Mouse (Mus musculus): ENCODE measurements around the gene Comt.

Gene Comt

GRCm38 (mm10) chr16:18426802-18427280 is at the start of gene Comt:
Gene Comt (minus strand): TSS chr16:18426852.
- no peak for DNase-seq

- DNase-seq = no peak
These were observed 47.4 kb upstream of the Comt start for GRCm38 (mm10) chr16:18474021-18474420.

GRCm38 (mm10) chr16:18472976-18473375 is 46.3 kb upstream of the Comt start:
- no peak for DNase-seq

- DNase-seq = no peak
These were observed 45.8 kb upstream of the Comt start for GRCm38 (mm10) chr16:18472416-18472815.

- DNase-seq = no peak
These were observed 45.3 kb upstream of the Comt start for GRCm38 (mm10) chr16:18471976-18472375.

- no peak for DNase-seq
These were observed 44.8 kb upstream of the Comt start for GRCm38 (mm10) chr16:18471381-18471955.

GRCm38 (mm10) chr16:18470829-18471228 is 44.2 kb upstream of the Comt start:
- no peak for DNase-seq

- no peak for DNase-seq
These were observed 37.6 kb upstream of the Comt start for GRCm38 (mm10) chr16:18464271-18464670.

GRCm38 (mm10) chr16:18462598-18462997 is 35.9 kb upstream of the Comt start:
- DNase-seq = no peak

GRCm38 (mm10) chr16:18462031-18462430 is 35.4 kb upstream of the Comt start:
- no peak for DNase-seq

- no peak for DNase-seq
These were observed 34.2 kb upstream of the Comt start for GRCm38 (mm10) chr16:18460826-18461225.

GRCm38 (mm10) chr16:18459955-18460370 is 33.3 kb upstream of the Comt start:
- DNase-seq = no peak

GRCm38 (mm10) chr16:18459335-18459954 is 32.8 kb upstream of the Comt start:
- no peak for DNase-seq

- DNase-seq = no peak
These were observed 32.0 kb upstream of the Comt start for GRCm38 (mm10) chr16:18458661-18459060.

- DNase-seq = no peak
These were observed 28.8 kb upstream of the Comt start for GRCm38 (mm10) chr16:18455407-18455806.

GRCm38 (mm10) chr16:18453846-18454245 is 27.2 kb upstream of the Comt start:
- DNase-seq = peak; percentile 26

GRCm38 (mm10) chr16:18452361-18452862 is 25.8 kb upstream of the Comt start:
- no peak for DNase-seq

- DNase-seq = no peak
These were observed 25.0 kb upstream of the Comt start for GRCm38 (mm10) chr16:18451486-18452181.

- no peak for DNase-seq
These were observed 22.4 kb upstream of the Comt start for GRCm38 (mm10) chr16:18449005-18449404.

- DNase-seq = no peak
These were observed 21.5 kb upstream of the Comt start for GRCm38 (mm10) chr16:18448104-18448503.

- no peak for DNase-seq
These were observed 20.6 kb upstream of the Comt start for GRCm38 (mm10) chr16:18447243-18447642.

GRCm38 (mm10) chr16:18443385-18443841 is 16.8 kb upstream of the Comt start:
- DNase-seq = peak; percentile 95

- no peak for DNase-seq
These were observed 9.5 kb upstream of the Comt start for GRCm38 (mm10) chr16:18436128-18436527.
